Mouse (Mus musculus): ENCODE results near the gene H2-T23.
"Not testable (repeated sequence)": the region's sequence is repeated elsewhere in the genome, so short reads cannot be mapped to it uniquely, and the experiment has no call there.

H2-T23 gene

DNA sequence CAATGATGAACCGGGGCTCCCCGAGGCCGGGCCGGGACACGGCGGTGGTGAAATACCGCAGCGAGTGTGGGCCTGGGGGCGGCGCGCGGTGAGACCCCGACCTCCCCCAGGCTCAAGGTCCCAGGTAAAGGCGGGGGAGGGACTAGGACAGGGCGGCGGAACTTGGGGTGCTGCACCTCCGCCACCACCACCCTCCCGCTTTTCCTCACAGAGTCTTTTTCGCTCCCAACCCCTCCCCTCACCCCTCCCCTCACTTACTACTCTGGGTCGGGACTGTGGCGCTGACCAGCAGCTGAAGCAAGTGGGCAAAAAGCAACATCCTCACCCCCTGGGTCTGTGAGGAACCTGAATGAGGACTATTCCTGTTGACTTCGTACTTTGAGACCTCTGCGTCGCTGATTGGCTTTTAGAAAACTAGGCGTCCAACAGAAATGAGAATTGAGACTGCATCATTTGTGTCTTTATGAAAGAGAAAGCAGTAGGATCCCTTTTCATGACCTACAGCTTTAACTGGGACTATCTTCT lies at the start of gene H2-T23:
Gene H2-T23 (minus strand): TSS at position 505 of the 525 bp plus-strand sequence.
- H3K27me3 ChIP-seq (ENCODE audit: control insufficient read depth, insufficient read depth, low read length, poor library complexity, severe bottlenecking); H3K36me3 ChIP-seq (ENCODE audit: control insufficient read depth, insufficient read depth, low read length, poor library complexity, severe bottlenecking): not testable (repeated sequence)
- peak; percentile 86 for DNase-seq (ENCODE audit: low read depth, low spot score)

DNA sequence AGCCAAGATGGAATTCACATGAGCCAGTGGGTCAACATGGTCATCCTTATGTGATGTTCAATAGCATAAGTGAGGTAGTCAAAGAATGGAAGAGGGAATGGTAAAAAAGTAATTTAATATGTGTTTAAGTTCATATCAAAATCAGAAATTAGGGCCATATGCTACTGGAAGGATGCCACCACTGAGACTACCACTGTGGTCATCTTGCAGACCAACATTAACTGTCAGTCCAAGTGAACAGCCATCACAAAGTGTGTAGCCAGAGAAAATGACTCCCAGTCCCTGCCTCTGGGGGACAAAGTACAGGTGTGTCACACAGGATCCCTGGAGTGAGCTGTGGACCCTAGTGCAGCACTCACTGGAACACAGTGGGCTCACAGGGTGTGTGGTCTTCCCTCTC lies 49.2 kb upstream of the H2-T23 start:
- not testable (repeated sequence) for DNase-seq (ENCODE audit: low read depth, low spot score); H3K36me3 ChIP-seq (ENCODE audit: control insufficient read depth, insufficient read depth, low read length, poor library complexity, severe bottlenecking); H3K27me3 ChIP-seq (ENCODE audit: control insufficient read depth, insufficient read depth, low read length, poor library complexity, severe bottlenecking)

DNA sequence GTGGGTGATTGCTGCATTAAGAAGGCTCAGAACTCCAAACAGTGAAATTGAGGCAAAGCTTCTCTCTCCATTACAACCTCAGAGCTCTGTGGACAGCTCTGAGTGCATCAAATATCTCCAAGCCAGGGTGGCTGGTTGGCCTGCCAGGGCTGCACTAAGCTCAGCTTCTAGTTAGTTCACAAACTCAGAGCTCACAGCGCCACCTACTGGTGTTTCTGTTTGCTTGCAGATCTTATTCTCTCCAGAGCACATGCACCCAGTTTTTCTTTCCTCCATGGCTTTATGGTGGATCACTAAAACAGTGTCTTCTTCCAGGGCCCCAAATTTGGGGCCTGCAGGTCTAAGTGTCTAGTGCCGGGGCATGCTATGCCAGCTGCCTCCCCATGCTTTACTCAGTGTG lies 28.2 kb upstream of the H2-T23 start:
- no peaks in the 10 kb centered on the region for H3K36me3 ChIP-seq (ENCODE audit: control insufficient read depth, insufficient read depth, low read length, poor library complexity, severe bottlenecking)
- peak; percentile 93 for DNase-seq (ENCODE audit: low read depth, low spot score)
- H3K27me3 ChIP-seq (ENCODE audit: control insufficient read depth, insufficient read depth, low read length, poor library complexity, severe bottlenecking), result no peaks in the 10 kb centered on the region

DNA sequence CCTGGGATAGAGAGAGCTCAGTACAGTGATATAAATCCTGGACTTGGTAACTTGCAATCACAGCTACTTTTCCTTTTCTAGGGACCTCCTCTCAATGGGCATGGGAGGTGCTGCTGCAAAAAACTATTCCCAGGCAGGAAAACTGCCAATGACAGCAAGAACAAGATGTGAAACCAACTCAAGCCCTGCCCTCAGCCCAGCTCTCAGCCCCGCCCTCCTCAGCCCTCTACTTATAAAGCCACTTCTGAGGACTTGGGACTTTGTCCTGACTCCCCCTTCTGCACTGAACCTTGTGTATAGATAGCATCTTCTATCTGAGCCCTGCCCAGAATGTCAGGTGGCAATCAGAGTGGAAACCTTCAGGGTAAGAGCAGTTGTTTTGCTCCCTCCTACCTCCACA lies 25.7 kb upstream of the H2-T23 start, which contains the start of gene Gm11127:
Gene Gm11127 (minus strand): TSS at position 10 of the 400 bp plus-strand sequence.
- H3K27me3 ChIP-seq (ENCODE audit: control insufficient read depth, insufficient read depth, low read length, poor library complexity, severe bottlenecking); H3K36me3 ChIP-seq (ENCODE audit: control insufficient read depth, insufficient read depth, low read length, poor library complexity, severe bottlenecking); DNase-seq (ENCODE audit: low read depth, low spot score): not testable (repeated sequence)

DNA sequence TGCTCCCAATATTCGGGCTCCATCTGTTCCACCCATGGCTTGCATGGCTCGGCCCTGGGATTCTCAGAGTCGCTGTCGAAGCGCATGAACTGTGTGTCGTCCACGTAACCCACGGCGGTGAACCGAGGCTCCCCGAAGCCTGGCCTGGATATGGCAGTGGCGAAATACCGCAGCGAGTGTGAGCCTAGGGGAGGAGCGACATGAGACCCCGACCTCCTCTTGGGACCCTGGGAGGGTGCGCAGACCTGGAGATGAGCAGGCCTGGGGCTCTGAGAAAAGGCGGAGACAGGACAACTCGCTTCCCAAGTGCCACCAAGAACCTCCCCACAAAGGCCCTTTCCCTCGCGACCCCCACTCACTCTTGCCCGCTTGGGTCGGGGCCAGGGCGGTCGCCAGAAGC lies 25.3 kb upstream of the H2-T23 start:
- not testable (repeated sequence) for H3K27me3 ChIP-seq (ENCODE audit: control insufficient read depth, insufficient read depth, low read length, poor library complexity, severe bottlenecking); DNase-seq (ENCODE audit: low read depth, low spot score); H3K36me3 ChIP-seq (ENCODE audit: control insufficient read depth, insufficient read depth, low read length, poor library complexity, severe bottlenecking)

DNA sequence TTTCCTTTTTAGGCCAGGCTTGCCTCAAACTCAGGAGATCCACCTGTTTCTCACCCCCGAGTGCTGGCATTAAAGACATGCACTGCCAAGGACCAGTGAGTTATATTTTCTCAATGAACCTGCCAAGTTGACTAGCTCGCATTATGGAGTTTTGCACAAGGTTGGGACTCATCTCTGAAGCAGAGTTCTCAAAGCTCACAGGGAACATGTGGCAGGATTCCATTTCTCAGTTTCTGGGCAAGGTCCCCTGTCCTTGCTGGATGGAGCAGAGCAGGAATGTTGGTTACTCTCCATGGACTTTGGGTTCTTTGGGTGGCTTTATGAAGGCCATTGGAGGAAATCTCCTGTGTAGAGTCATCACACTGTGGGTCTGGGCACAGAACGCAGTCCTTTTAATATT lies 10.6 kb upstream of the H2-T23 start:
- no peak for DNase-seq (ENCODE audit: low read depth, low spot score)
- no peaks in the 10 kb centered on the region for H3K36me3 ChIP-seq (ENCODE audit: control insufficient read depth, insufficient read depth, low read length, poor library complexity, severe bottlenecking)
- no peaks in the 10 kb centered on the region for H3K27me3 ChIP-seq (ENCODE audit: control insufficient read depth, insufficient read depth, low read length, poor library complexity, severe bottlenecking)

DNA sequence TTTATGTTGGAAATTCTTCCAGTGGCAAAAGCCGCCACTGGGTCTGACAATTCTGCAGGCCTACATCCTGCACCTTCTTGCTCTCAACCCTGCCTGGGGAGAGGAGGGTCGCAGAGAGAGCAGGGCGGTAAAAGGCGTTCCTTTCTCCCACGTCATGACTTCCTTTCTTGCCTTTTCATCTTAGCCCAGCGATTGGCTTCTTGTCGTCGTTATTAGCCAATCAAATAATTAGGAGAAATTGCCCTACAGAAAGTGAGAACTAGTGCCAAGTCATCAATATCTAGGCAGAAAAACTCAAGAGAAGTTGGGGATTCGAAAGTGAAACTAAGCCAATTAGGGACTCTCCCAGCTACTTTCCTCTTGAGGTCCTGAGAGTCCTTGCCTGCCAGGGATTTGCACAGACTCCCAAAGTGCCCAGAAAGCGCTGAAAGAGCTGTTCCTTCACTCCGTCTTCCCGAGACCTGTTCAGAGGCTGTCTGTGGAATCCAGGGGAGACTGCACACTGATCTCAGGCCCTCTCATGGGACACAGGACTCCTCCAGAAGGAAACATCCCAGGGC lies 10.0 kb upstream of the H2-T23 start, which contains the start of the genes H2-T22 and Gm6034:
Gene H2-T22 (minus strand): TSS at position 138 of the 560 bp plus-strand sequence.
Gene Gm6034 (plus strand): TSS at position 352 of the 560 bp plus-strand sequence.
- H3K36me3 ChIP-seq (ENCODE audit: control insufficient read depth, insufficient read depth, low read length, poor library complexity, severe bottlenecking); H3K27me3 ChIP-seq (ENCODE audit: control insufficient read depth, insufficient read depth, low read length, poor library complexity, severe bottlenecking): not testable (repeated sequence)
- DNase-seq (ENCODE audit: low read depth, low spot score), result peak; percentile 95

DNA sequence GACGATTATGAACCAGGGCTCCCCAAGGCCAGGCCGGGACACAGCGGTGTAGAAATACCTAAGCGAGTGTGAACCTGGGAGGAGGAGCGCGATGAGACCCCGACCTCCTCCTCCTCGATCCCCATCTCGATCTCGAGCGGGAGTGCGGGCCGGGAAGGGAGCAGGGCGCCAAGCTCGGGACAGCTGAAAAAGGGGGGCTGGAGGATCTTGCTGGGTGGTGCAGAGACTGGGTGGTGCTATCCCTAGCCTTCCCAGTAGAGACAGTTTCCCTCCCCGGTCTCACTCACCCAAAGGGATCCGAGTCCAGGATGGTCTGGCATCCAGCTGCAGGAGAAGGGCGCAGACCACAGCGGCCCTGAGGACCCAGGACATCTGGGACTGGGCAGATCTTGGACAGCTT lies 9.4 kb upstream of the H2-T23 start:
- H3K36me3 ChIP-seq (ENCODE audit: control insufficient read depth, insufficient read depth, low read length, poor library complexity, severe bottlenecking); DNase-seq (ENCODE audit: low read depth, low spot score); H3K27me3 ChIP-seq (ENCODE audit: control insufficient read depth, insufficient read depth, low read length, poor library complexity, severe bottlenecking): not testable (repeated sequence)

DNA sequence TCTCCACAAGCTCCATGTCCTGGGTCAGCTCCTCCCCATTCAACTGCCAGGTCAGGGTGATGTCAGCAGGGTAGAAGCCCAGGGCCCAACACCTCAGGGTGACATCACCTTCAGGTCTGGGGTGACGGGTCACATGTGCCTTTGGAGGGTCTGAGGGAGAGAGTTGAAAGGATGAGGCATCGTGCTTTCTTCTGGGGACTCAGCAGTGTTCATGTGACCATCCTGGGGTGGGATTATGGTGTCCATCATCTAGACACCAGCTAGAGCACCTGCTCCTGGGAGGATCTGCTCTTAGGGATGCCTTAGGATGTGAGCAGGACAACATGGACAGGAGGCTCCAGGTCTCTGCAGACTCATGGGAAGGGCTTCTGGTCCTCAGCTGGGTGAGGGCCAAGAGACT lies 7.9 kb upstream of the H2-T23 start:
- not testable (repeated sequence) for DNase-seq (ENCODE audit: low read depth, low spot score); H3K27me3 ChIP-seq (ENCODE audit: control insufficient read depth, insufficient read depth, low read length, poor library complexity, severe bottlenecking); H3K36me3 ChIP-seq (ENCODE audit: control insufficient read depth, insufficient read depth, low read length, poor library complexity, severe bottlenecking)

DNA sequence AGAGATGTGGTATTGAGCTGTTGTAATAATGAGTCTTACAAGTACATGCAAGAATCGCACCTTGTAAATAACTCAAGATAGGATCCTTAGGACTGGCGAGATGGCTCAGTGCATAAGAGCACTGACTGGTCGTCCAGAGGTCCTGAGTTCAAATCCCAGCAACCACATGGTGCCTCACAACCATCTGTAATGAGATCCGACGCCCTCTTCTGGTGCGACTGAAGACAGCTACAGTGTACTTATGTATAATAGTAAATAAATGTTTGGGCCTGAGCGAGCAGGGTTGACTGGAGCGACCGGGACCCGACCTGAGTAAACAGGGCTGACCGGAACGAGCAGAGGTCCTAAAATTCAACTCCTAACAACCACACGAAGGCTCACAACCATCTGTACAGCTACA lies 3.5 kb upstream of the H2-T23 start:
- H3K27me3 ChIP-seq (ENCODE audit: control insufficient read depth, insufficient read depth, low read length, poor library complexity, severe bottlenecking); DNase-seq (ENCODE audit: low read depth, low spot score); H3K36me3 ChIP-seq (ENCODE audit: control insufficient read depth, insufficient read depth, low read length, poor library complexity, severe bottlenecking): not testable (repeated sequence)

DNA sequence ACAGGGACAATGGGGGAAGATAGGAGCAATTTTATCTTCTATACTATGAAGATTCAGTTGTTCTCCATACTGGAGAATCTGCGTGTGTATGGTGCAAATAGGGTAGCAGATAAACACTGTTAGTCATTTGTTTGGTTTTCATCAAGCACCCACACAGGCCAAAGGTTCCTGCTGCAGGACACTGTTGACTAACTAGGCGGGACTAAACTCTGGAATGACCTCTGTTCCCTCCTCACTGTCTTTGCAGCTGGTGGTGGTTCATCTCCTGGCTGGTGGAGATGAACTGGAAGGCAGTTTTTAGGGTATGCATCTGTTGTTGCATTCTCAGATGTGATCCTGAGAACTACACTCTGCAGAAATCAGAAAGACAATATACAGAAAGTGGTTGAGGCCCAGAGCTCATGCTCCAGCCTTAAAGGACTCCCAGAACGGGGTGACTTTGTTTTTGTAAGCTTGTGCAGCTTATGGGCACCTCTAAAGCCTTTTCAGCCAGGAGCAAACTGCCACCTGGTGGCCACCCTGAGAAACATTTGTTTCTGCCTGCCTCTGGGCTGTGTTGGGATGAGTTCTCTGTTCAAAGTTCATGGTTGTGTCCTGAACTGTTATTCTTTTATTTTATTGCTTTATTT lies 2.5 kb upstream of the H2-T23 start:
- peak; percentile 76 for DNase-seq (ENCODE audit: low read depth, low spot score)
- not testable (repeated sequence) for H3K36me3 ChIP-seq (ENCODE audit: control insufficient read depth, insufficient read depth, low read length, poor library complexity, severe bottlenecking); H3K27me3 ChIP-seq (ENCODE audit: control insufficient read depth, insufficient read depth, low read length, poor library complexity, severe bottlenecking)

DNA sequence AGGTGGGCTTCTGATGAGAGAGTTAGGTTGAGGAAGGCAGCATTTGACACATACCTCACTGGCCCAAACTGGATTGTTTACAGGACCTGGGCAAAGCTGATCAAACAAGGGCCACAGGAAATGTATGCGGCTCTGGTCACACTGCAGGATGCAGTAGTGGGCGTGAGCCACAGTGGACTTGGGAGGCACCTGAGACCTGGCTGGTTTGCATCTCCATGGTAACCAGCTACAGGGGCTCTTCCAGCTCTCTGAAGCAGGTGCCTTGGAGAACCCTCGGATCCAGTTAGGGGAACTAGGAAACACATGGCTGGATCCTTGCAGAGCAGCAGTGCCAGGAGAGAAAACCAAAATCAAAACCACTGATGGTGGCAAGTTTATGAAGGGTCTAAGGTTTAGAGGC lies 1.9 kb upstream of the H2-T23 start:
- not testable (repeated sequence) for H3K27me3 ChIP-seq (ENCODE audit: control insufficient read depth, insufficient read depth, low read length, poor library complexity, severe bottlenecking); H3K36me3 ChIP-seq (ENCODE audit: control insufficient read depth, insufficient read depth, low read length, poor library complexity, severe bottlenecking); DNase-seq (ENCODE audit: low read depth, low spot score)

DNA sequence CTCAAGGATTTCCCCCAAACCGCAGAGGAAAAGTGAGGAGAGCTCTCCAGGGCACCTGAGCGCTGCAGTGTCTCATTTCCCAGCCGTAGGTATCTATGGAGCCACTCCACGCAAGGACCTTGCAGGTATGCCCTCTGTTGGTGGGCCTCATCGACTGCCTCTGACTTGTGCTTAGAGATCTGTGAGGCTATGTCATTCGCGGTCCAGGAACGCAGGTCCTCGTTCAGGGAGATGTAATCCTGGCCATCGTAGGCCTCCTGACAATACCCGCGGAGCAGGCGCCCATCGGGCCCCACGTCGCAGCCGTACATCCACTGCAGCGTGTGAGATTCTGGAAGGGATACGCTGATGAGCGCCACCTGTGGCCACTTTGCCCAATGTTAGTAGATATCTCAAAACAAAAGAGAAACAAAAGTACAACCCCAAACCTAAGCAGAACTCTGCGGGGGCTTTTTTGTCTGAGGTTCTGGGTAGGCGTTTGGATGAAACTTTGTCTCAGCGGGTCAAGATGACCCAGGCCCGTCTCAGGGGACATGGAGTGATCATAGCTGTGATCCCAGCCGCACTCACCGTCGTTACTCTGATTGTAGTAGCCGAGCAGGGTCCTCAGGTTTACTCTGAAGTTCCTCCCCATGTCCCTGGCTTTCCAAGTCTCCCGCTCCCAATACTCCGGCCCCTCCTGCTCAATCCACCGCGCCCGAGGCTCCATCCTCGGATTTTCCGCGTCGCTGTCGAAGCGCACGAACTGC lies 898 bp downstream of the H2-T23 start:
- H3K27me3 ChIP-seq (ENCODE audit: control insufficient read depth, insufficient read depth, low read length, poor library complexity, severe bottlenecking); H3K36me3 ChIP-seq (ENCODE audit: control insufficient read depth, insufficient read depth, low read length, poor library complexity, severe bottlenecking): not testable (repeated sequence)
- peak; percentile 67 for DNase-seq (ENCODE audit: low read depth, low spot score)

DNA sequence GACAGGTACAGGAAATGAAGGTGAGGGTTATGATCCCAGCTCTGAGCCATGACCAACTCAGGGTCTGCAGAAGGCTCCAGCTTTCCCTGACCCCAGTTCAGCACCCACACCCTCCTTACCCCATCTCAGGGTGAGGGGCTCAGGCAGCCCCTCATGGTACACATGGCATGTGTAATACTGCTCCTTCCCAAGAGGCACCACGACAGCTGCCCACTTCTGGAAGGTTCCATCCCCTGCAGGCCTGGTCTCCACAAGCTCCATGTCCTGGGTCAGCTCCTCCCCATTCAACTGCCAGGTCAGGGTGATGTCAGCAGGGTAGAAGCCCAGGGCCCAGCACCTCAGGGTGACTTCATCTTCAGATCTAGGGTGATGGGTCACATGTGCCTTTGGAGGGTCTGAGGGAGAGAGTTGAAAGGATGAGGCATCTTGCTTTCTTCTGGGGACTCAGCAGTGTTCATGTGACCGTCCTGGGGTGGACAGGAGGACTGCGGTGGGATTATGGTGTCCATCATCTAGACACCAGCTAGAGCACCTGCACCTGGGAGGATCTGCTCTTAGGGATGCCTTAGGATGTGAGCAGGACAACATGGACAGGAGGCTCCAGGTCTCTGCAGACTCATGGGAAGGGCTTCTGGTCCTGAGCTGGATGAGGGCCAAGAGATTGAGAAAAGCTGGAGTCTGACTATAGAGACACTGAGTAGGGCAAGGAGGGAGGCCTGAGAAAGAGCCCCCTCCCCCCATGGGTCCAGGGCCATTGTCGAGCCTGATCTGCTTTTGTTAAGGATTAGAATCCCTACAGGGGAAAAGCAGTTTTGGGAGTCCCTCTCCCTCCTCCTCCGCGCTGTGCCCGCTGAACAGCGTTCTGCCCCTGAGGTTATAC lies 1.7 kb downstream of the H2-T23 start:
- H3K27me3 ChIP-seq (ENCODE audit: control insufficient read depth, insufficient read depth, low read length, poor library complexity, severe bottlenecking); DNase-seq (ENCODE audit: low read depth, low spot score); H3K36me3 ChIP-seq (ENCODE audit: control insufficient read depth, insufficient read depth, low read length, poor library complexity, severe bottlenecking): not testable (repeated sequence)
